Mouse (Mus musculus) heart, postnatal 0 days (tissue): ENCODE measurements around the gene Peli2. TPM values are rescaled to one million over a fixed set of nuclear protein-coding genes. Genes with fewer than 3 reads are reported as not detected.

ENCODE experiments used
- ATAC-seq: fragments of 200-750 bp; cut with Nextera tagmentation; 2 replicates; pipeline ENCODE4 v1.8.0; 2017; ENCODE audit warnings: low read depth, moderate number of reproducible peaks, moderate library complexity; ENCODE audit not compliant: insufficient read depth
- DNase-seq: peaks from one replicate; pipeline ENCODE4 v3.0.0-alpha.2; 2016; ENCODE audit warnings: low spot score
- H3K27ac ChIP-seq: fragments of 300-500 bp; sonication (generic); 2 replicates; pipeline ENCODE4 v1.5.1; 2014; ENCODE audit warnings: low read depth, mild to moderate bottlenecking
- H3K27me3 ChIP-seq: fragments of 300-500 bp; sonication (generic); 2 replicates; pipeline ENCODE4 v1.6.1; 2014; ENCODE audit warnings: low read length, mixed read lengths; ENCODE audit not compliant: control insufficient read depth, insufficient read depth
- H3K36me3 ChIP-seq: fragments of 300-500 bp; sonication (generic); replicated peaks from 2 replicates; pipeline ENCODE4 v1.6.1; 2014; ENCODE audit warnings: low read length, mixed read lengths; ENCODE audit not compliant: control insufficient read depth, insufficient read depth
- H3K4me1 ChIP-seq: fragments of 300-500 bp; sonication (generic); 2 replicates; pipeline ENCODE4 v1.6.1; 2014; ENCODE audit warnings: antibody characterized with exemption; ENCODE audit not compliant: control insufficient read depth, insufficient read depth
- H3K4me2 ChIP-seq: fragments of 300-500 bp; sonication (generic); 2 replicates; pipeline ENCODE4 v1.6.1; 2014; ENCODE audit warnings: low read depth, mild to moderate bottlenecking, low read length, moderate library complexity
- H3K4me3 ChIP-seq: fragments of 300-500 bp; sonication (generic); 2 replicates; pipeline ENCODE4 v1.5.1; 2014; ENCODE audit warnings: low read depth, low read length
- H3K9ac ChIP-seq: fragments of 300-500 bp; sonication (generic); replicated peaks from 2 replicates; pipeline ENCODE4 v1.6.1; 2014; ENCODE audit warnings: low read depth, low read length, mixed read lengths
- H3K9me3 ChIP-seq: fragments of 300-500 bp; sonication (generic); replicated peaks from 2 replicates; pipeline ENCODE4 v1.6.1; 2016; ENCODE audit warnings: low read length; ENCODE audit not compliant: control insufficient read depth
- CTCF ChIP-seq: IDR thresholded peaks from 2 replicates; pipeline ENCODE4 v1.5.1; 2016; ENCODE audit warnings: antibody characterized with exemption, control low read depth, low read depth
- EP300 ChIP-seq: IDR thresholded peaks from 2 replicates; pipeline ENCODE4 v1.6.1; 2016; ENCODE audit warnings: antibody characterized with exemption, low read depth
- WGBS: fragments of 180-500 bp; shearing (Covaris S2); extraction: QIAGEN DNeasy Blood & Tissue Kit; methylation state at CpG from one replicate; pipeline ENCODE4 v1.1.7; 2014; 5-methylcytosine and 5-hydroxymethylcytosine counted together
- polyA plus RNA-seq: library from polyadenylated mRNA; unstranded; fragments of >200 nt; fragmentation: Nextera tagmentation; extraction: Ambion mirVana; gene quantifications from 2 replicates; pipeline ENCODE4 v1.2.1, GENCODE M21; 2015
- total RNA-seq: library from RNA; depleted of rRNA; stranded (reverse); fragments of >200 nt; gene quantifications from 2 replicates; pipeline ENCODE4 v1.2.3, GENCODE M21; 2014; ENCODE audit warnings: low replicate concordance

Peli2 gene
- total and polyA plus RNA-seq, 2 experiments from 2014 or later: 2.1 to 18.2 TPM

GRCm38 (mm10) chr14:48083836-48084812 lies 36.5 kb upstream of the Peli2 start:
- Histone ChIP-seq H3K9ac (no peak overlapping the region), H3K36me3 (no peaks in the 10 kb centered on the region), H3K27me3 (no peaks in the 10 kb centered on the region), H3K4me2 (peak overlapping the region; percentile 18), H3K4me1 (no peaks in the 10 kb centered on the region), H3K27ac (no peak overlapping the region), H3K4me3 (no peak overlapping the region), H3K9me3 (no peaks in the 10 kb centered on the region)
- DNase-seq (peak; percentile 21), ATAC-seq (0 out of 2 replicates have a peak, but pooled peaks have one; percentile 27)
- TF ChIP-seq EP300 (no peak), CTCF (no peak)
- WGBS: 21% methylated on average over 14 of the region's 14 CpGs

DNA sequence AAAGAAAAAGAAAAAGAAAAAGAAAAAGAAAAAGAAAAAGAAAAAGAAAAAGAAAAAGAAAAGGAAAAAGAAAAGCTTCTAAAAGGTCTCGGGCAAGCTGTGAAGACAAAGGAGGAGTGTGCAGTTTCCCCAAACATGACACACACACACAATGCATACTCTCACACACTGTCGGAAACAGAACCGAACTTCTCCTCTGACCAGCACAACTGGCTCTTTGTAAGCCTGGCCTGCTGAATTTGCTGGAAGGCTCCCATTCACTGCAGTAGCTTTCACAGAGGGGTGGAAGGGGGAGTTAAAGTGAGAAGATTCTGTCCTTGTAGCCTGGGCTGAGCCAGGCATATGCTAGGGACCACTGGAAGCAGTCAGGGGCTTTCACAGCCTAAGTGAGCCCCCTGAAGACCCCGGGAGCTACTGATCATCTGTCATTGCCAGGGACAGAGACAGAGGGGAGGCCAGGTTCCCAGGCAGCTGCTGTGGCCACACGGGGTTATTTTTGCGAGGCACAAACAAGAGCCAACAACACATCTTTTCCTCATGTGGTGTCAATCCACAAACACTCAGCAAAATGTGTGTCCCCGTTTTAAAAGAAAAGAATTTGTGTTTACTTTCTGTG lies 33.8 kb upstream of the Peli2 start:
- no peak for DNase-seq
- WGBS: 54% methylated on average over 7 of the region's 7 CpGs
- no peak overlapping the region for H3K9ac ChIP-seq
- H3K4me2 ChIP-seq: no peak overlapping the region
- ATAC-seq: no peak
- H3K27ac ChIP-seq: no peak overlapping the region
- TF ChIP-seq EP300 (no peak), CTCF (no peak)
- no peaks in the 10 kb centered on the region for H3K27me3 ChIP-seq
- no peaks in the 10 kb centered on the region for H3K9me3 ChIP-seq
- no peaks in the 10 kb centered on the region for H3K36me3 ChIP-seq
- H3K4me1 ChIP-seq: no peaks in the 10 kb centered on the region
- H3K4me3 ChIP-seq: no peak overlapping the region

DNA sequence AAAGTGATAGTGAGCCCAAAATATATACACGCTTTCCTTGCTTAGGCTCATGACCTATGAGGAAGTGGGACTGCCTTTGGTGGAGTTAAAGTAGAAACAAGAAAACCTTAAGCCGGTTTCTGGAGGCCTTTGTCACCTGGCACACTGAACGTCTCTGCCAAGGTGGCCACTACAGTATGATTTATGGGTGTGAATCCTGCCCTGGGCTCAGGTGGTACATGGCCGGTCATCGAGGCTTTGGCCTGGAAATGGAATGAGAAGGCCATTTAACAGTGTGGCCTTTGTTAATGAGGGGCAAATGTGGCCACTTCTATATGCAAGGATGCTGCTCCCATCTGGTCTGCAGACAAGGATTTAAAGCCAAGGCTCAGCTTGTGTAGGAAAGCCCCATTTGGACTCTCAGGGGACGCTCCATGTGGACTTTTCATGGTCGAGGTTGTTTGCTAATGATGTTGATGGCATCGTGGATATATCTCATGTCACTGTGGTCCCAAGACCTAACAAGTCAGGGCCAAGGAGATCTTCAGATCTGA lies 33.3 kb upstream of the Peli2 start:
- no peak for ATAC-seq
- no peaks in the 10 kb centered on the region for H3K4me1 ChIP-seq
- H3K36me3 ChIP-seq: no peaks in the 10 kb centered on the region
- TF ChIP-seq EP300 (no peak), CTCF (no peak)
- no peak overlapping the region for H3K9ac ChIP-seq
- no peaks in the 10 kb centered on the region for H3K9me3 ChIP-seq
- H3K4me2 ChIP-seq: no peak overlapping the region
- no peak for DNase-seq
- WGBS: 75% methylated on average over 8 of the region's 8 CpGs
- no peaks in the 10 kb centered on the region for H3K27me3 ChIP-seq
- H3K27ac ChIP-seq: no peak overlapping the region
- no peak overlapping the region for H3K4me3 ChIP-seq

- Histone ChIP-seq H3K4me2 (no peak overlapping the region), H3K9me3 (0 out of 2 replicates have a peak, but pooled peaks cover 5% of the 10 kb centered on the region), H3K27me3 (no peaks in the 10 kb centered on the region), H3K4me1 (no peaks in the 10 kb centered on the region), H3K36me3 (no peaks in the 10 kb centered on the region), H3K9ac (no peak overlapping the region), H3K27ac (no peak overlapping the region), H3K4me3 (no peak overlapping the region)
- ATAC-seq (no peak), DNase-seq (no peak)
- TF ChIP-seq CTCF: no peak
- TF ChIP-seq EP300: no peak
- 43% methylated on average over 4 of the region's 4 CpGs for WGBS
Measured at GRCm38 (mm10) chr14:48090465-48090864, 30.2 kb upstream of the Peli2 start.

GRCm38 (mm10) chr14:48091160-48091559 lies 29.5 kb upstream of the Peli2 start:
- Histone ChIP-seq H3K9me3 (0 out of 2 replicates have a peak, but pooled peaks cover 5% of the 10 kb centered on the region), H3K36me3 (no peaks in the 10 kb centered on the region), H3K4me3 (no peak overlapping the region), H3K4me2 (no peak overlapping the region), H3K9ac (no peak overlapping the region), H3K27me3 (no peaks in the 10 kb centered on the region), H3K27ac (no peak overlapping the region), H3K4me1 (no peaks in the 10 kb centered on the region)
- no peak for ATAC-seq
- WGBS: 83% methylated on average over 8 of the region's 8 CpGs
- DNase-seq: no peak
- no peak for TF ChIP-seq CTCF
- no peak for TF ChIP-seq EP300
